Mouse (Mus musculus): ENCODE results near the gene Cct7. TPM values are rescaled to one million over a fixed set of nuclear protein-coding genes. Genes with fewer than 3 reads are reported as not detected.

Gene Cct7
- polyA plus RNA-seq (2014; fragmentation: Nextera tagmentation; extraction: Ambion mirVana), result 595 and 603 TPM in 2 replicates

GRCm38 (mm10) chr6:85450697-85451663 lies at the start of gene Cct7:
TSS of gene Cct7 (plus strand) at chr6:85451514.
- Histone ChIP-seq H3K9me3 (ENCODE audit: control insufficient read depth, low read length) (no peaks in the 10 kb centered on the region), H3K4me2 (ENCODE audit: low read depth, low read length) (peak within 1 kb of the TSS; percentile 73), H3K4me3 (ENCODE audit: low read depth, low read length) (peak within 1 kb of the TSS; percentile 78), H3K27ac (ENCODE audit: low read depth, low read length) (peak within 1 kb of the TSS; percentile 88), H3K4me1 (ENCODE audit: control insufficient read depth, insufficient read depth, low read length) (peaks cover 30% of the 10 kb centered on the region), H3K27me3 (ENCODE audit: control insufficient read depth, insufficient read depth, low read length) (no peaks in the 10 kb centered on the region), H3K36me3 (ENCODE audit: control insufficient read depth, insufficient read depth, low read length) (no peaks in the 10 kb centered on the region), H3K9ac (replicated peaks; ENCODE audit: low read depth, low read length) (peak within 1 kb of the TSS; percentile 86)
- 4% methylated on average over 87 of the region's 96 CpGs for WGBS
- peak; percentile 94 for ATAC-seq (ENCODE audit: low read depth)

DNA sequence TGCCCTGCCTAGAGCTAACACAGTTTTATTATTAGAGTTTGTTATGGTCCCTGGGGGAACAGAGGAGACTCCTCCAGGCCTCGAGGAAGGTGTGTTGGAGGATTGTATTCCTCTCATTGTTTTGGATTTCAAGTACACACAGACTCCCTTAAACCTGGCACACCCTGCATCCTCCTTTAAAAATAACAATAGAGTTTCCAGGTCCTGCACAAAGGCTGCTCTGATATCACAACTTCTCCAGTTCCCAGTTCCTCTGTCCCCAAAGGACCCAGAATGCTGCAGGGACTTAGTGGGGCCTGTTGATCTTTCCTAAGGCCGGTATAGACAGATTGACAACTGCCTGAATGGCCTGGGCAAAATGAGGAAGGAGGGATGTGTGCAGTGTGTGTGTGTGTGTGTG lies 48.7 kb upstream of the Cct7 start:
- 50% methylated on average over 2 of the region's 2 CpGs for WGBS
- H3K27ac ChIP-seq (ENCODE audit: low read depth, low read length), result no peak overlapping the region

DNA sequence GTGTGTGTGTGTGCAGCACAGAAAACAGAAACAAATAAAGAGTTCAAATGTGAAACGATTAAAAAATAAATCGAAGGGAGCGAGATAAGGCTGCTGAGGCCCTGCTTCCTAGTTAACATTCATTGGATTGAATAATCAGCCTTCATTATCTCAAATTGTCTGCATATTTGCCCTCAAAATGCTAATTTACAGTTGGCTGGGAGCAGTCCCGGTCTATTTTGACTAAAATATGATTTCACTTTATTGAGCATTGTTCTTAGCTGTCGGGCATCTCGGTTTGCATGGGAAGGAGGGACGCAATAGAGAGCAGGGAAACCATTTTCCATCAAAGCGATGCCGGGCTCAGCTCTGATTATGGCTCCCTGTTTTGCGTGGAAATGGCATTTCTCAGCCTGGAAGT lies 48.3 kb upstream of the Cct7 start:
- 0 out of 2 replicates have a peak, but pooled peaks cover 3% of the 10 kb centered on the region for H3K27me3 ChIP-seq (ENCODE audit: control insufficient read depth, insufficient read depth, low read length)
- 69% methylated on average over 10 of the region's 10 CpGs for WGBS
- H3K4me1 ChIP-seq (ENCODE audit: control insufficient read depth, insufficient read depth, low read length), result no peaks in the 10 kb centered on the region
- H3K36me3 ChIP-seq (ENCODE audit: control insufficient read depth, insufficient read depth, low read length), result no peaks in the 10 kb centered on the region
- ATAC-seq (ENCODE audit: low read depth), result no peak
- H3K4me3 ChIP-seq (ENCODE audit: low read depth, low read length), result no peak overlapping the region
- H3K9ac ChIP-seq (replicated peaks; ENCODE audit: low read depth, low read length), result no peak overlapping the region
- H3K4me2 ChIP-seq (ENCODE audit: low read depth, low read length), result no peak overlapping the region
- H3K27ac ChIP-seq (ENCODE audit: low read depth, low read length), result no peak overlapping the region
- H3K9me3 ChIP-seq (ENCODE audit: control insufficient read depth, low read length), result no peaks in the 10 kb centered on the region

More for the DNA sequence above, 48.7 kb upstream of the Cct7 start:
- Histone ChIP-seq H3K27me3 (ENCODE audit: control insufficient read depth, insufficient read depth, low read length) (no peaks in the 10 kb centered on the region), H3K9ac (replicated peaks; ENCODE audit: low read depth, low read length) (no peak overlapping the region), H3K4me1 (ENCODE audit: control insufficient read depth, insufficient read depth, low read length) (no peaks in the 10 kb centered on the region), H3K36me3 (ENCODE audit: control insufficient read depth, insufficient read depth, low read length) (no peaks in the 10 kb centered on the region), H3K4me3 (ENCODE audit: low read depth, low read length) (no peak overlapping the region), H3K9me3 (ENCODE audit: control insufficient read depth, low read length) (no peaks in the 10 kb centered on the region), H3K4me2 (ENCODE audit: low read depth, low read length) (no peak overlapping the region)
- ATAC-seq (ENCODE audit: low read depth), result no peak

DNA sequence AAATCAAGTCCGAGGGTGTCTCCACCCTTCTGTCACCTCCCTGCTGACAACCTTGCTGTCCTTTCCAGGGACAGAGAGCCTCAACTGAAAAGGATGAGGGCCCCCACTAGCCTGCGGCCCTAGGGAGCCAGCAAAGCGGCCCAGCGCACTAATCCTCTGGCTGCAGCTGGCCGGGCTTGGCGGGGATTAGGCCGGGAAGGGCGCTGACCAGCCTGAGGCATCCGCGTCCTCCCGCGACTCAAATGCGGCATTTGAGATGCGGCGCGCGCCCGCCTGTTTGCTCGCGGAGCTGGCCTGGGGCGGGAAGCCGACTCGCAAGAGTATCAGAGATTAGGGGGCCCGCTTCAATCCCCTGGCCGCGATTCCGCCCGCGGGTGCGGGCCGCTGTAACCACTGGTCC lies 42.3 kb upstream of the Cct7 start:
- Histone ChIP-seq H3K36me3 (ENCODE audit: control insufficient read depth, insufficient read depth, low read length) (no peaks in the 10 kb centered on the region), H3K27ac (ENCODE audit: low read depth, low read length) (no peak overlapping the region), H3K4me3 (ENCODE audit: low read depth, low read length) (peak overlapping the region; percentile 9; the same call in 1 of the 2 replicates), H3K4me1 (ENCODE audit: control insufficient read depth, insufficient read depth, low read length) (no peaks in the 10 kb centered on the region), H3K9ac (replicated peaks; ENCODE audit: low read depth, low read length) (peak overlapping the region; percentile 29; the same call in 1 of the 2 replicates), H3K27me3 (ENCODE audit: control insufficient read depth, insufficient read depth, low read length) (peaks cover 20% of the 10 kb centered on the region), H3K4me2 (ENCODE audit: low read depth, low read length) (peak overlapping the region; percentile 41), H3K9me3 (ENCODE audit: control insufficient read depth, low read length) (no peaks in the 10 kb centered on the region)
- ATAC-seq (ENCODE audit: low read depth), result no peak
- 2% methylated on average over 31 of the region's 31 CpGs for WGBS

DNA sequence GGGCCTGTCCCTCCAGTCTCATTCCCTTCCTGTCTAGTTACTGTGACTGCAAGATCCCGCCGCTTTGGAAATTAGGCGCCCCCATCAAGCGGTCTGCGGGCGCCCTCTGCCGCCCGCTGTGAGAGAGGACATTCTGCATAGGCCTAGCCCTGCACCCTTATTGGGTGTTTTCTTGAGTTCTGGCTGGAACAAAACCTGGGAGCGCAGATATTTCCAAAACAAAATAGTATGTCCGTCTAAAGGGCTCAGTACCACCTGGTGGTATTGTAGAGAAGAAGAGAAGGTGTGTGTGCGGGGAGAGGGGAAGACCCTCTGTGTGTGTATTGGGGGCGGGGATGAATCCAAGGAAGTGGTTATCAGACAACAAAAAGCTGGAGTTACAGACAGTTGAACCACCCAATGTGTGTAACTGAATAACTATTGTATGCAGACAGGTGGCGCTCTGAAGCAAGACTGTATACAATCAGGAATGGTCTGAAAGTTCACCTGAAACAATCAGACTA lies 40.5 kb upstream of the Cct7 start:
- Histone ChIP-seq H3K4me3 (ENCODE audit: low read depth, low read length) (no peak overlapping the region), H3K4me2 (ENCODE audit: low read depth, low read length) (no peak overlapping the region)
- WGBS, result 12% methylated on average over 13 of the region's 13 CpGs

GRCm38 (mm10) chr6:85415829-85416228 lies 35.5 kb upstream of the Cct7 start:
- no peaks in the 10 kb centered on the region for H3K9me3 ChIP-seq (ENCODE audit: control insufficient read depth, low read length)
- no peak overlapping the region for H3K9ac ChIP-seq (replicated peaks; ENCODE audit: low read depth, low read length)
- H3K27me3 ChIP-seq (ENCODE audit: control insufficient read depth, insufficient read depth, low read length), result no peaks in the 10 kb centered on the region
- ATAC-seq (ENCODE audit: low read depth), result no peak
- no peak overlapping the region for H3K4me3 ChIP-seq (ENCODE audit: low read depth, low read length)
- no peak overlapping the region for H3K27ac ChIP-seq (ENCODE audit: low read depth, low read length)
- WGBS, result 56% methylated on average over 3 of the region's 3 CpGs
- H3K36me3 ChIP-seq (ENCODE audit: control insufficient read depth, insufficient read depth, low read length), result no peaks in the 10 kb centered on the region
- no peaks in the 10 kb centered on the region for H3K4me1 ChIP-seq (ENCODE audit: control insufficient read depth, insufficient read depth, low read length)
- no peak overlapping the region for H3K4me2 ChIP-seq (ENCODE audit: low read depth, low read length)

More for the DNA sequence above, 40.5 kb upstream of the Cct7 start:
- no peaks in the 10 kb centered on the region for H3K9me3 ChIP-seq (ENCODE audit: control insufficient read depth, low read length)
- no peaks in the 10 kb centered on the region for H3K36me3 ChIP-seq (ENCODE audit: control insufficient read depth, insufficient read depth, low read length)
- ATAC-seq (ENCODE audit: low read depth), result peak; percentile 88
- no peak overlapping the region for H3K27ac ChIP-seq (ENCODE audit: low read depth, low read length)
- H3K27me3 ChIP-seq (ENCODE audit: control insufficient read depth, insufficient read depth, low read length), result peaks cover 20% of the 10 kb centered on the region
- H3K4me1 ChIP-seq (ENCODE audit: control insufficient read depth, insufficient read depth, low read length), result no peaks in the 10 kb centered on the region
- H3K9ac ChIP-seq (replicated peaks; ENCODE audit: low read depth, low read length), result no peak overlapping the region

- H3K27ac ChIP-seq (ENCODE audit: low read depth, low read length), result no peak overlapping the region
- H3K36me3 ChIP-seq (ENCODE audit: control insufficient read depth, insufficient read depth, low read length), result no peaks in the 10 kb centered on the region
- no peaks in the 10 kb centered on the region for H3K9me3 ChIP-seq (ENCODE audit: control insufficient read depth, low read length)
- 84% methylated on average over 2 of the region's 2 CpGs for WGBS
- no peak overlapping the region for H3K9ac ChIP-seq (replicated peaks; ENCODE audit: low read depth, low read length)
- H3K4me1 ChIP-seq (ENCODE audit: control insufficient read depth, insufficient read depth, low read length), result no peaks in the 10 kb centered on the region
- H3K4me3 ChIP-seq (ENCODE audit: low read depth, low read length), result no peak overlapping the region
- ATAC-seq (ENCODE audit: low read depth), result no peak
- H3K4me2 ChIP-seq (ENCODE audit: low read depth, low read length), result no peak overlapping the region
- H3K27me3 ChIP-seq (ENCODE audit: control insufficient read depth, insufficient read depth, low read length), result 0 out of 2 replicates have a peak, but pooled peaks cover 2% of the 10 kb centered on the region
Observed at GRCm38 (mm10) chr6:85419150-85419549, 32.2 kb upstream of the Cct7 start.

DNA sequence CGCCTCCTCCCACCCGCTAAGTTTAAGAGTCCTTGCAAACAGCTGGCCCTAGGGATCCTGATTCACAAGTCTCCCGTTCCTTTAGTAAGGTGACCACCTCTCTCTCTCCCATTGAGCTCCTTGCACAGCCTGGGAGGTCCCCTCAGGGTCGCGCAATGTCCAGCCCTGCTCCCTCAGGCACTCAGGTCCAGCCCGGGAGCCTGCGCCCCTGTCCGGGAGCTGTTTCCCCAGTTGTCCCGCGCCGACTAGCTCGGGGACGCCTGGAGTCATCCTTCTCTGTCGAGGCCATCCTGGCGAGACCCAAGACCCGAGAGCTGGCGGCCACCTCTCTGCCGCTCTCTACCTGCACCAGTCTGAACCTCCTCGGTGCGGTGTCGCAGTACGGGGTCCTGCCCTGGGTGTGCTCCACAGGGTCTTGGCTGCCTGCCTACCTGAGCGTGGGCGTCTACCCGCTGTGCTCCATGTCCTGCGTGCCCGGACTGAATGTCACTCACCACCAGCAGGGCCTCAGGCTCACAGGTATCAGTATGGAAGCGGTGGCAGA lies 27.4 kb upstream of the Cct7 start, which contains the start of gene Noto:
TSS of gene Noto (plus strand) at position 51 of the 544 bp plus-strand sequence.
- no peaks in the 10 kb centered on the region for H3K4me1 ChIP-seq (ENCODE audit: control insufficient read depth, insufficient read depth, low read length)
- H3K27ac ChIP-seq (ENCODE audit: low read depth, low read length), result no peak within 1 kb of the TSS
- 0 out of 2 replicates have a peak, but pooled peaks cover 2% of the 10 kb centered on the region for H3K27me3 ChIP-seq (ENCODE audit: control insufficient read depth, insufficient read depth, low read length)
- no peaks in the 10 kb centered on the region for H3K9me3 ChIP-seq (ENCODE audit: control insufficient read depth, low read length)
- no peak for ATAC-seq (ENCODE audit: low read depth)
- no peak within 1 kb of the TSS for H3K9ac ChIP-seq (replicated peaks; ENCODE audit: low read depth, low read length)
- no peak within 1 kb of the TSS for H3K4me2 ChIP-seq (ENCODE audit: low read depth, low read length)
- no peaks in the 10 kb centered on the region for H3K36me3 ChIP-seq (ENCODE audit: control insufficient read depth, insufficient read depth, low read length)
- no peak within 1 kb of the TSS for H3K4me3 ChIP-seq (ENCODE audit: low read depth, low read length)
- 11% methylated on average over 28 of the region's 28 CpGs for WGBS

Data from neural tube, embryonic 14.5 days (tissue).